Mouse (Mus musculus) intestine, embryonic 14.5 days (tissue): ENCODE data around the gene Ercc1. TPM values are rescaled to one million over a fixed set of nuclear protein-coding genes. Genes with fewer than 3 reads are reported as not detected.

Experiments used
- ATAC-seq: fragments of 200-750 bp; cut with Nextera tagmentation; replicated peaks from 2 replicates; pipeline ENCODE4 v1.8.0; 2017; ENCODE audit warnings: low read depth, moderate number of reproducible peaks, moderate TSS enrichment, moderate library complexity; ENCODE audit not compliant: low FRiP score, low TSS enrichment
- DNase-seq: peaks from one replicate; pipeline ENCODE4 v3.0.0-alpha.2; 2018; ENCODE audit warnings: low spot score
- H3K27ac ChIP-seq: fragments of 300-500 bp; sonication (generic); 2 replicates; pipeline ENCODE4 v1.5.1; 2014; ENCODE audit warnings: low read depth, mild to moderate bottlenecking, control low read depth
- H3K27me3 ChIP-seq: fragments of 300-500 bp; sonication (generic); replicated peaks from 2 replicates; pipeline ENCODE4 v1.6.1; 2014; ENCODE audit warnings: low read length, control low read depth; ENCODE audit not compliant: control insufficient read depth, insufficient read depth
- H3K36me3 ChIP-seq: fragments of 300-500 bp; sonication (generic); 2 replicates; pipeline ENCODE4 v1.6.1; 2014; ENCODE audit warnings: low read length, control low read depth; ENCODE audit not compliant: control insufficient read depth, insufficient read depth
- H3K4me1 ChIP-seq: fragments of 300-500 bp; sonication (generic); replicated peaks from 2 replicates; pipeline ENCODE4 v1.6.1; 2014; ENCODE audit warnings: low read length, control low read depth, mixed read lengths; ENCODE audit not compliant: control insufficient read depth, insufficient read depth
- H3K4me2 ChIP-seq: fragments of 300-500 bp; sonication (generic); 2 replicates; pipeline ENCODE4 v1.6.1; 2014; ENCODE audit warnings: low read length
- H3K4me3 ChIP-seq: fragments of 300-500 bp; sonication (generic); 2 replicates; pipeline ENCODE4 v1.5.1; 2014; ENCODE audit warnings: low read depth, low read length, control low read depth, mixed read lengths
- H3K9ac ChIP-seq: fragments of 300-500 bp; sonication (generic); 2 replicates; pipeline ENCODE4 v1.6.1; 2014; ENCODE audit warnings: mild to moderate bottlenecking, low read length
- H3K9me3 ChIP-seq: fragments of 300-500 bp; sonication (generic); 2 replicates; pipeline ENCODE4 v1.6.1; 2016; ENCODE audit warnings: low read length, control low read depth; ENCODE audit not compliant: control insufficient read depth
- WGBS: fragments of 180-500 bp; shearing (Covaris S2); extraction: QIAGEN DNeasy Blood & Tissue Kit; methylation state at CpG from one replicate; pipeline ENCODE4 v1.1.7; 2014; 5-methylcytosine and 5-hydroxymethylcytosine counted together
- polyA plus RNA-seq: library from polyadenylated mRNA; unstranded; fragments of >200 nt; fragmentation: Nextera tagmentation; extraction: Ambion mirVana; gene quantifications from 2 replicates; pipeline ENCODE4 v1.2.1, GENCODE M21; 2014

Gene Ercc1
- polyA plus RNA-seq, 1 experiment from 2014 or later: 71.8 TPM

DNA sequence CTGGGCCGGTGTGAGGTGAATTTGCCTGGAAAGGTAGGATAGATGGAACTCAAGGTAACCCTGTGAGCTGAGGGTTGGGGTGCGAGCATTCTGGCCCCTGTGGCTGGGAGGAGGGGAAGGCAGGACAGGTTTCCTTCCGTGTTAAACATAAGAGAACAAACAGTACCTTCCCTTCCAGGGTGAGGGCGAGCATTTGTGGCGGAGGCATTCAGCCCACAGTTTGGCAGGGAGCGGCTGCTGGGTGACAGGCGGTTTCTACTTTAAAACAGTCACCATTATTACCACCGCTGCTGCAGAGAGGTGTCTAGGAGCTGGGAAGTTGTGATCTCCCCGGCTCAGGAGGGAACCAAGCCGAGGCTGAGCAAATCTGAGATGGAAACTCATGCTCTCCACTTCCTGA, 7.5 kb upstream of the Ercc1 start:
- H3K36me3 ChIP-seq: no peaks in the 10 kb centered on the region
- H3K27ac ChIP-seq: no peak overlapping the region
- H3K27me3 ChIP-seq: 0 out of 2 replicates have a peak, but pooled peaks cover 11% of the 10 kb centered on the region
- DNase-seq (no peak), ATAC-seq (no peak)
- H3K9ac ChIP-seq: no peak overlapping the region
- peaks cover 12% of the 10 kb centered on the region for H3K4me1 ChIP-seq
- no peak overlapping the region for H3K4me2 ChIP-seq
- no peak overlapping the region for H3K4me3 ChIP-seq
- H3K9me3 ChIP-seq: no peaks in the 10 kb centered on the region
- WGBS: 55% methylated on average over 10 of the region's 10 CpGs

DNA sequence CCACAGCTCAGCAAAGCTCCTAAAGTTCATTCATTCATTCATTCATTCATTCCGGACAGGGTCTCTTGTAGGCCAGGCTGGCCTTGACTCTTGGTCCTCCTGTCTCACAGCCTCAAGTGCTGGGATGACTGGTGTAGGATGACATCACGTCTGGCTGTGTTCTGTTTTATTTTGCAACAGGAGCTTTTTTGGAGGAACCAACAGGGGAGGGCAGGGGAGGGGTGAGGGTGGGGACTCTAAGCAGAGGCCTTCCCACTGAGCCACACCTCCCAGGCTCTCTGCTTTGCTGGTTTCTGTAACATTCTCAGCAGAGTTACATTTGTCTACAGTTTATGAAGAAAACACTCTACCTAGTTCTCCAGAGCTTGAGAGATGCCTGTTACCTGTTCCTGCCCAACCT, 6.5 kb upstream of the Ercc1 start:
- WGBS: 52% methylated on average over 2 of the region's 2 CpGs
- H3K9ac ChIP-seq: no peak overlapping the region
- DNase-seq: no peak
- peaks cover 12% of the 10 kb centered on the region for H3K4me1 ChIP-seq
- H3K9me3 ChIP-seq: no peaks in the 10 kb centered on the region
- no peak for ATAC-seq
- no peak overlapping the region for H3K27ac ChIP-seq
- H3K4me2 ChIP-seq: no peak overlapping the region
- H3K4me3 ChIP-seq: no peak overlapping the region
- H3K27me3 ChIP-seq: 0 out of 2 replicates have a peak, but pooled peaks cover 11% of the 10 kb centered on the region
- H3K36me3 ChIP-seq: no peaks in the 10 kb centered on the region

DNA sequence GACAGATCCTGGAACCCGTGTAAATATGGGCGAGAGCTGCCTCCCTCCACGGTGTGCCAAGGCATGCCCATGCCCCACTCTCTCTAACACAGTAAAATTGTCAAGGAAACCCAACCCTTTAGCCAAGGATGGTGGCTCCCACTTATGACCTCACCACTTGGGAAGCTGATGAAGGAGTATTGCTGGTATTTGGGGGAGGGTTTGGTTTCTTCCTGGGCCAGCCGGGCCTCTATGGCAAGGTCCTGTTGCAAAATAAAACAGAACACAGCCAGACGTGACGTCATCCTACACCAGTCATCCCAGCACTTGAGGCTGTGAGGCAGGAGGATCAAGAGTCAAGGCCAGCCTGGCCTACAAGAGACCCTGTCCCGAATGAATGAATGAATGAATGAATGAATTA, 6.0 kb upstream of the Ercc1 start:
- Histone ChIP-seq H3K36me3 (no peaks in the 10 kb centered on the region), H3K27me3 (0 out of 2 replicates have a peak, but pooled peaks cover 11% of the 10 kb centered on the region), H3K4me3 (no peak overlapping the region), H3K4me1 (peaks cover 12% of the 10 kb centered on the region), H3K9ac (no peak overlapping the region), H3K27ac (no peak overlapping the region), H3K4me2 (no peak overlapping the region), H3K9me3 (no peaks in the 10 kb centered on the region)
- DNase-seq (no peak), ATAC-seq (no peak)
- 54% methylated on average over 7 of the region's 7 CpGs for WGBS

DNA sequence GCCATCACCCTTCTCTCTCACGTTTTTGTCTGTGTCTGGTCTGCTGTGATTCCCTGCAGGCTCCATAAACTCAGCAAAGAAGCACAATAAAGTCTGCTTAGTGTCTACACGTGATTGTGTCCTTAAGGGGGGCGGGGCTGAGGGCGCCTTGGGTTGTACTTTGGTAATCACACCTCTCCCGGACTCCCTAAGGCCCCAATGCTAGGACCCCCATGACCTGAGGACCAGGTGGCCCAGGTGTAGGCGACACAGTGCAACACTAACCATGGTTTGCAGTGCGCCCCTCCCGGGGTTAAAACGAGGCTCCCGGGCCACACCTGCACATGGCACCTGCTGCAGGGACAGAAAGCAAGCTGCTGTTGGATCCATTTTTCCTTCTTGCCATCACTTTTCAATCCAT, 3.3 kb upstream of the Ercc1 start:
- Histone ChIP-seq H3K9me3 (no peaks in the 10 kb centered on the region), H3K4me2 (peak overlapping the region; percentile 72), H3K27me3 (0 out of 2 replicates have a peak, but pooled peaks cover 11% of the 10 kb centered on the region), H3K36me3 (no peaks in the 10 kb centered on the region), H3K27ac (peak overlapping the region; percentile 5; the same call in 1 of the 2 replicates), H3K4me1 (peaks cover 24% of the 10 kb centered on the region), H3K9ac (no peak overlapping the region; the same call in 1 of the 2 replicates), H3K4me3 (peak overlapping the region; percentile 41)
- ATAC-seq (no peak), DNase-seq (no peak)
- WGBS: 21% methylated on average over 10 of the region's 10 CpGs

DNA sequence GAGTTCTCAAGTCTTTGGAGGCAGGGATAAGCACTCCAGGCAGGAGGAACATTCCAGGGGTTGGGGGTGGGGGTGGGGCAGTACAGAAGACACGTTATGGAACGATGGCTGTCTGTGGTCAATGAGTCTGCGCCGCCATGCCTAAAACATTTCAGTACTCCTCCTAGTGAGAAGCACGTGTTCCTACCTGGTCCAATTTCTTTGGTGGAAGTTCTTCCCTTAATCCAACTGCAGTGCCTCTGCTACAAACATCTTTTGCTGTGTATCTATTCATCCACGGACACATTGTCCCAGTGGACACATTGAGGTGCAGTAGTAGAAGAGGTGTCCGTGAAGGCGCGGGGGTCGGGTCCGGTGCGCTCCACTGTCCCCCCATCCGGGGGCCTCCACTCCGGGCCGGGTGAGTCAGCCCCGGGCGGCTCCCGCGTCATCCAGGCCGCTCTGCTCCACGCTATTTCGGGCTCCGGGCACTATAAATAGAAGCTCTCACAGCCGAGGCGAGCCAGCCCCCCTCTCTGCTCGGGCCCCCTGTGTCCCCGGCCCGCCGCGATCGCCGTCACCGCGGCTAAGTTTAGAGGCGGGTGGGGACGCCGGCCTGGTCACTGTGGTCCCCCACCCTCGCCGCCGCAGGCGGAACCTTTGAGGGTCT, 2.7 kb upstream of the Ercc1 start:
- WGBS: under 1% methylated on average over 41 of the region's 41 CpGs
- no peaks in the 10 kb centered on the region for H3K36me3 ChIP-seq
- H3K4me1 ChIP-seq: peaks cover 24% of the 10 kb centered on the region
- peak overlapping the region; percentile 72 for H3K4me2 ChIP-seq
- 0 out of 2 replicates have a peak, but pooled peaks cover 11% of the 10 kb centered on the region for H3K27me3 ChIP-seq
- peak; percentile 68 for DNase-seq
- ATAC-seq: no peak; the same call in 1 of the 2 replicates
- H3K4me3 ChIP-seq: peak overlapping the region; percentile 41
- peak overlapping the region; percentile 45 for H3K9ac ChIP-seq
- peak overlapping the region; percentile 5; the same call in 1 of the 2 replicates for H3K27ac ChIP-seq
- H3K9me3 ChIP-seq: no peaks in the 10 kb centered on the region

DNA sequence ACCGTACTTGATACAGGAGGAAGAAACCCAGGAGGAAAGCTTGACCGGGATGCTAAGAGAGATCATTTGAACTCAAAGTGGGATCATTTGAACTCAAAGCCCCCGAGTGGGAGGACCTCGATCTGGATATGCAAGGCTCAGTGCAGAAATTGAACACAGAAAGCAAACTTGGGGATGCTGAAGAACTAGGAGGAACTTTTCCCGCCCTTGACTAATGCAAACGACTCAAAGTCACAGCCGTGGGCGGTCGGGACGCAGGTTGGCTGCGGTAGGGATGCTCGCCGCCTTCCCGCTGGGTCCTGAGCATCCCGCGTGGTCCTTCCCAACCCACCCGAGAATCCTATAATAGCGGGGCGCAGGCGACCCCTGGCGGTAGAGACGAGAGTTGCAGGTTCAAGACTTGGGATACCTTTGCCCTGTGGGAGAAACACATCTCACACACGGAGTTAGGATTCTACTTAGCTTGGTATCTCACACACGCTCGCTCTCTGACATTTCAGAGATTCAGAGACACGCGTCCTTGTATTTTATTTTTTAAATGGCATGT, 2.0 kb upstream of the Ercc1 start:
- Histone ChIP-seq H3K9me3 (no peaks in the 10 kb centered on the region), H3K27me3 (0 out of 2 replicates have a peak, but pooled peaks cover 11% of the 10 kb centered on the region), H3K4me1 (peaks cover 24% of the 10 kb centered on the region), H3K4me3 (peak overlapping the region; percentile 41), H3K27ac (0 out of 2 replicates have a peak overlapping the region, but pooled peaks have one; percentile 5), H3K4me2 (peak overlapping the region; percentile 72), H3K36me3 (0 out of 2 replicates have a peak, but pooled peaks cover 1% of the 10 kb centered on the region), H3K9ac (peak overlapping the region; percentile 45)
- DNase-seq: peak; percentile 98
- 0 out of 2 replicates have a peak, but pooled peaks have one; percentile 4 for ATAC-seq
- WGBS: 1% methylated on average over 27 of the region's 27 CpGs

DNA sequence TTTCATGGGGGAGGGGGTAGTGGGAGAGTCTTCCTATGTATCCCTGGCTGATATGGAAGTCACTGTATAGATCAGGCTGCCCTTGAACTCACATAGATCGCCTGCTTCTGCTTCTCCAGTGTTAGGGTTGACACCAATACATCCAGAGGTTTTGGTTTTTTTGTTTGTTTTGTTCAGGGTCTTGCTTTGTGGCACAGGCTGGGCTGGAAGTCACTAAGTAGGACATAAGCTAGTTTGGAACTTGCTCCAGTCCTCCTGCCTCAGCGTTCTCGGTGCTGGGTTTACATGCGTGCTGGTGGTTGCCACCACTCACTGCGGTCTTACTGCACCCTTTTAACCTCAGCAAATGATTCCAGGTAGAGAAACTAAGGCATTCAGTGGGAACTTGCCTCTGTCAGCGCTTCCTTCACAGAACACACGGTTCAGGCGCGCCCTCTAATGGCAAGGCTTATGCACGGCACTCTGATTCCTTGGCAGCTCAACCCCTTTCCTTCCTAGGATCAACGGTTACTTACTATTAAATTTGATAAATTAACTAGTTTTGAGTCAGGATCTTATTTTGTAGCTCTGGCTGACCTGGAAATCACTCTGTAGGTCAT, 1.3 kb upstream of the Ercc1 start:
- ATAC-seq: no peak
- no peak overlapping the region; the same call in 1 of the 2 replicates for H3K4me2 ChIP-seq
- 0% methylated on average over 11 of the region's 11 CpGs for WGBS

DNA sequence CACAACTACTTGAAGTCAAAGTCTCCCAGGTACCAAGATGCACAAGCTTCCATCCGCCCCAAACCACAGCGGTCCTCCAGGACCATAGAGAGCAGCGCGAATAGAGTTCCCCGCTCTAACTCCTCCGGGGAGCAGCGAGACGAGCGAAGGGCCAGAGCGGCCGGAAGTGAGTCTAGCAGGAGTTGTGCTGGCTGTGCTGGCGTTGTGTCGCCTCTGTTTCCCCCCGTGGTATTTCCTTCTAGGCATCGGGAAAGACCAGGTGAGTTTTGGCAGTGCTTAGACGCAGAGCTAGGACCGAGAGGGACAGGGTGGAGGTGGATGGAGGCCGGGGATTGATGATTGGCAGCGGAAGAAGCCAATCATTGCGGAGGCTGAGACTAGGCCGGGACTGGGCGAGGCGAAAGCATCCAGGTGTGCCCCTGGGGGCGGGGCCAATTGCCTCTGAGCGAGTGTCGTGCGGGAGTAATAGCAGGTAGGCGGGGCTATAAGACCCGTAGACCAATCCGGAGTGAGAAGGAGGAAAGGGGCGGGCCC, 427 bp downstream of the Ercc1 start:
- DNase-seq (peak; percentile 98), ATAC-seq (peak; percentile 95)
- Histone ChIP-seq H3K4me1 (peaks cover 24% of the 10 kb centered on the region), H3K27ac (peak overlapping the region; percentile 92), H3K4me2 (peak overlapping the region; percentile 78), H3K27me3 (0 out of 2 replicates have a peak, but pooled peaks cover 11% of the 10 kb centered on the region), H3K36me3 (peaks cover 20% of the 10 kb centered on the region), H3K9me3 (no peaks in the 10 kb centered on the region), H3K4me3 (peak overlapping the region; percentile 72), H3K9ac (peak overlapping the region; percentile 69)
- WGBS: under 1% methylated on average over 31 of the region's 31 CpGs

More for the DNA sequence above, 1.3 kb upstream of the Ercc1 start:
- H3K36me3 ChIP-seq: peaks cover 7% of the 10 kb centered on the region
- DNase-seq: peak; percentile 91
- no peak overlapping the region for H3K4me3 ChIP-seq
- no peaks in the 10 kb centered on the region for H3K9me3 ChIP-seq
- no peak overlapping the region for H3K9ac ChIP-seq
- H3K27me3 ChIP-seq: 0 out of 2 replicates have a peak, but pooled peaks cover 11% of the 10 kb centered on the region
- no peak overlapping the region for H3K27ac ChIP-seq
- peaks cover 24% of the 10 kb centered on the region for H3K4me1 ChIP-seq
